In genomic region chr12:31369656-31370055, GRCm38 (mm10) we compare ENCODE assay signal across 24 mouse cellular contexts. TPM values are rescaled to one million over a fixed set of nuclear protein-coding genes. Genes with fewer than 3 reads are reported as not detected.
DNase-seq lines count a peak whose midpoint lies in the region; ATAC-seq and TF ChIP-seq lines count a peak whose summit lies in the region.
"Had no signal": no experiment of that assay in that cellular context is flagged by ENCODE, and none has a peak within 500 bp of the region (broad histone marks: within the 10 kb centered on the region; RNA-seq: fewer than 3 reads in every experiment).

No protein-coding gene starts in this region.

- H3K4me3 ChIP-seq in heart, embryonic 12.5 days: no peak overlapping the region
- no peak overlapping the region for H3K4me3 ChIP-seq in lung, postnatal 0 days (ENCODE audit: low read depth, low read length)
- no peak overlapping the region for H3K4me3 ChIP-seq in bone marrow, adult 2 months (replicated peaks; ENCODE audit: control insufficient read depth, low read depth, low read length)
- H3K4me3 ChIP-seq in stomach, postnatal 0 days (ENCODE audit: low read depth, low read length): no peak overlapping the region
- H3K4me3 ChIP-seq: forebrain, embryonic 12.5 days; limb, embryonic 13.5 days; neural tube, embryonic 12.5 days had no signal

- peak overlapping the region; percentile 38; the same call in 1 of the 2 replicates for H3K27ac ChIP-seq in heart, embryonic 12.5 days (ENCODE audit: poor library complexity, severe bottlenecking)
- H3K27ac ChIP-seq in lung, postnatal 0 days (ENCODE audit: low read length): no peak overlapping the region
- H3K27ac ChIP-seq in bone marrow, adult 2 months (ENCODE audit: control insufficient read depth, insufficient read depth, low read depth, low read length, poor library complexity): no peak overlapping the region
- H3K27ac ChIP-seq in stomach, postnatal 0 days (replicated peaks): no peak overlapping the region
- H3K27ac ChIP-seq: forebrain, embryonic 12.5 days; kidney, postnatal 0 days; limb, embryonic 13.5 days; liver, embryonic 14.5 days; neural tube, embryonic 12.5 days had no signal

- H3K4me1 ChIP-seq in heart, embryonic 12.5 days (replicated peaks): peaks cover 30% of the 10 kb centered on the region
- H3K4me1 ChIP-seq in lung, postnatal 0 days (ENCODE audit: insufficient read depth, low read depth, low read length): no peaks in the 10 kb centered on the region
- H3K4me1 ChIP-seq in bone marrow, adult 2 months (ENCODE audit: control insufficient read depth, insufficient read depth, low read length): no peaks in the 10 kb centered on the region
- H3K4me1 ChIP-seq in stomach, postnatal 0 days (replicated peaks; ENCODE audit: control insufficient read depth, insufficient read depth): no peaks in the 10 kb centered on the region
- H3K4me1 ChIP-seq: neural tube, embryonic 12.5 days had no signal

- no peaks in the 10 kb centered on the region for H3K27me3 ChIP-seq in heart, embryonic 12.5 days (replicated peaks)
- no peaks in the 10 kb centered on the region for H3K27me3 ChIP-seq in lung, postnatal 0 days (replicated peaks; ENCODE audit: insufficient read depth, low read length)
- no peaks in the 10 kb centered on the region for H3K27me3 ChIP-seq in stomach, postnatal 0 days (ENCODE audit: control insufficient read depth, insufficient read depth, low read length)
- H3K27me3 ChIP-seq: limb, embryonic 13.5 days; neural tube, embryonic 12.5 days had no signal

- no peak for TF ChIP-seq EP300 in lung, postnatal 0 days (IDR thresholded peaks at IDR 0.05)
- TF ChIP-seq EP300 in stomach, postnatal 0 days (optimal IDR thresholded peaks at IDR 0.05): no peak

- peak; percentile 21; the same call in 1 of the 2 replicates for TF ChIP-seq CTCF in lung, postnatal 0 days (IDR thresholded peaks at IDR 0.05)
- TF ChIP-seq CTCF in bone marrow, adult 2 months (IDR thresholded peaks at IDR 0.05; ENCODE audit: control insufficient read depth, insufficient read depth, low read length): peak; percentile 27; the same call in 1 of the 2 replicates
- peak; percentile 36; the same call in 1 of the 2 replicates for TF ChIP-seq CTCF in stomach, postnatal 0 days (IDR thresholded peaks at IDR 0.05; ENCODE audit: low read depth)

- no peaks in the 10 kb centered on the region for H3K9me3 ChIP-seq in heart, embryonic 12.5 days (replicated peaks)
- H3K9me3 ChIP-seq in lung, postnatal 0 days (ENCODE audit: low read length): no peaks in the 10 kb centered on the region
- no peaks in the 10 kb centered on the region for H3K9me3 ChIP-seq in stomach, postnatal 0 days (ENCODE audit: control insufficient read depth, low read length)
- H3K9me3 ChIP-seq: forebrain, embryonic 12.5 days; limb, embryonic 13.5 days; neural tube, embryonic 12.5 days had no signal

- no peak overlapping the region for H3K9ac ChIP-seq in heart, embryonic 12.5 days
- no peak overlapping the region for H3K9ac ChIP-seq in lung, postnatal 0 days (replicated peaks; ENCODE audit: low read depth)
- H3K9ac ChIP-seq in stomach, postnatal 0 days (ENCODE audit: low read length): no peak overlapping the region
- H3K9ac ChIP-seq: forebrain, embryonic 12.5 days; limb, embryonic 13.5 days; liver, embryonic 14.5 days; neural tube, embryonic 12.5 days had no signal

- WGBS in heart, embryonic 12.5 days: 66% methylated on average over 7 of the region's 7 CpGs
- 61% methylated on average over 7 of the region's 7 CpGs for WGBS in lung, postnatal 0 days
- WGBS in bone marrow, adult 2 months: 62% methylated on average over 7 of the region's 7 CpGs
- 73% methylated on average over 7 of the region's 7 CpGs for WGBS in stomach, postnatal 0 days

- H3K36me3 ChIP-seq in heart, embryonic 12.5 days: no peaks in the 10 kb centered on the region
- no peaks in the 10 kb centered on the region for H3K36me3 ChIP-seq in lung, postnatal 0 days (ENCODE audit: insufficient read depth, low read length)
- no peaks in the 10 kb centered on the region for H3K36me3 ChIP-seq in stomach, postnatal 0 days (ENCODE audit: control insufficient read depth, insufficient read depth, low read length)
- H3K36me3 ChIP-seq: forebrain, embryonic 12.5 days; limb, embryonic 13.5 days; neural tube, embryonic 12.5 days had no signal

- TF ChIP-seq POLR2A in bone marrow, adult 2 months (IDR thresholded peaks at IDR 0.05; ENCODE audit: borderline replicate concordance, control insufficient read depth, low read depth, low read length): no peak

- ATAC-seq in heart, embryonic 12.5 days (ENCODE audit: insufficient number of reproducible peaks, low FRiP score): no peak
- no peak for ATAC-seq in lung, postnatal 0 days
- no peak for ATAC-seq in stomach, postnatal 0 days (ENCODE audit: low FRiP score, low TSS enrichment)
- ATAC-seq: hindbrain, embryonic 16.5 days had no signal

- no peak overlapping the region for H3K4me2 ChIP-seq in heart, embryonic 12.5 days
- H3K4me2 ChIP-seq in lung, postnatal 0 days (replicated peaks; ENCODE audit: low read depth, low read length): no peak overlapping the region
- no peak overlapping the region for H3K4me2 ChIP-seq in stomach, postnatal 0 days (replicated peaks; ENCODE audit: low read depth)
- H3K4me2 ChIP-seq: forebrain, embryonic 12.5 days; limb, embryonic 13.5 days; midbrain, embryonic 11.5 days; neural tube, embryonic 12.5 days had no signal

- no peak for DNase-seq in heart, postnatal 14 days
- DNase-seq in lung, postnatal 0 days (ENCODE audit: low spot score): no peak
- no peak for DNase-seq in lung, adult 18-20 months
- no peak for DNase-seq in stomach, postnatal 0 days (ENCODE audit: low spot score)
- no peak for DNase-seq in embryo, embryonic 10.5 days (ENCODE audit: low spot score)
- DNase-seq: adrenal gland, adult 2 months; cerebellum, adult 8-10 months; gastrocnemius, postnatal 10 days; kidney, adult 11 months; layer of hippocampus, postnatal 36 days; lung, postnatal 4 days; thymus, postnatal 4 days had no signal

- intact Hi-C loops in heart, postnatal 14 days (cut with DNase I): loop anchor here (10.0 kb wide), 3 partner anchors 135 to 555 kb away; partner anchors contain the start of gene Gpr22

RNA-seq across cellular contexts. Expression of gene Dld, which starts 18.4 kb away (rescaled TPM):
- polyA plus RNA-seq in heart, embryonic 12.5 days (2016; fragmentation: Nextera tagmentation; extraction: Ambion mirVana): 235 and 238 TPM in 2 replicates
- 100 to 1,000 TPM; 382 to 401 TPM for total RNA-seq in heart, postnatal 14 days (2021)
- 71.4 and 75.2 TPM in 2 replicates for polyA plus RNA-seq in lung, postnatal 0 days (2015; fragmentation: Nextera tagmentation; extraction: Ambion mirVana)
- polyA plus RNA-seq in bone marrow, adult 2 months (2011; ENCODE audit: insufficient read depth, insufficient read length, low replicate concordance, missing spikeins): 28.1 and 46.6 TPM in 2 replicates
- 108 and 112 TPM in 2 replicates for polyA plus RNA-seq in stomach, postnatal 0 days (2015; fragmentation: Nextera tagmentation; extraction: Ambion mirVana)

RNA-seq across cellular contexts. Expression of gene Slc26a3, which starts 21.0 kb away (rescaled TPM):
- polyA plus RNA-seq in heart, embryonic 12.5 days (2016; fragmentation: Nextera tagmentation; extraction: Ambion mirVana): 0.10 TPM in 1 of 2 replicates, not detected in the other
- 1 to 10 TPM; 1.1 to 2.0 TPM for total RNA-seq in heart, postnatal 14 days (2021)
- polyA plus RNA-seq in lung, postnatal 0 days (2015; fragmentation: Nextera tagmentation; extraction: Ambion mirVana): 0.04 TPM in 1 of 2 replicates, not detected in the other
- polyA plus RNA-seq in bone marrow, adult 2 months (2011; ENCODE audit: insufficient read depth, insufficient read length, low replicate concordance, missing spikeins): 2.9 and 6.1 TPM in 2 replicates
- polyA plus RNA-seq in stomach, postnatal 0 days (2015; fragmentation: Nextera tagmentation; extraction: Ambion mirVana): 0.40 and 0.42 TPM in 2 replicates
- total RNA-seq: common myeloid progenitor, adult 5-6 weeks; gastrocnemius, postnatal 10 days had no signal
- polyA plus RNA-seq: adrenal gland, adult 2 months; C2C12; embryonic facial prominence, embryonic 11.5 days; midbrain, embryonic 11.5 days; neural tube, embryonic 12.5 days had no signal
